Mouse (Mus musculus): ENCODE data around the gene Suox.

DNA sequence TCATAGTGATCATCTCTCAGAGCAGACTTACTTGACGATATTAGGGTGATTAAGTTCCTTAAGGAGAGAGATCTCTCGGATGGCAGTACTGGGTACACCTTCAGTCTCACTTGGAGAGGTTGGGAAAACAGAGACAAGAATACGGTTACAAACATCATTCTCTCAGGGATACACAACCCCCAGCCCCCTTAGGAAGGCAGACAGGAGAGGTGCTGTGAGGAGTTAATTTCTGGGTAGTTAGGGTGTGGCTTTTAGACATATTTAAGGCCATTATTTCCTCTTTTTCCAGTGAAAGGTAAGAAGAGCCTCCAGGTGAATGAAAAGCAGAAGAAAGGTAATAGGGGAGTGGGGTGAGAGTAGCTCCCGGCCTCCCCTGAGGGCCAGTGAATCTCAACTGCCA is 30.0 kb upstream of the Suox start, which contains the start of gene Pmel:
- TF ChIP-seq CTCF (conservative IDR thresholded peaks at IDR 0.05; ENCODE audit: low read length), result no peak
- no peak for TF ChIP-seq NANOG (IDR thresholded peaks at IDR 0.05; ENCODE audit: borderline replicate concordance, low read length)
